Mouse (Mus musculus): ENCODE measurements at regions not wholly inside any gene's neighbourhood (a gene's known extent, or its start where the extent isn't known, plus 50 kb on each side); places are given as distances from the start of the nearest gene placed in this dataset.
"Not testable (repeated sequence)": the region's sequence is repeated elsewhere in the genome, so short reads cannot be mapped to it uniquely, and the experiment has no call there.

DNA sequence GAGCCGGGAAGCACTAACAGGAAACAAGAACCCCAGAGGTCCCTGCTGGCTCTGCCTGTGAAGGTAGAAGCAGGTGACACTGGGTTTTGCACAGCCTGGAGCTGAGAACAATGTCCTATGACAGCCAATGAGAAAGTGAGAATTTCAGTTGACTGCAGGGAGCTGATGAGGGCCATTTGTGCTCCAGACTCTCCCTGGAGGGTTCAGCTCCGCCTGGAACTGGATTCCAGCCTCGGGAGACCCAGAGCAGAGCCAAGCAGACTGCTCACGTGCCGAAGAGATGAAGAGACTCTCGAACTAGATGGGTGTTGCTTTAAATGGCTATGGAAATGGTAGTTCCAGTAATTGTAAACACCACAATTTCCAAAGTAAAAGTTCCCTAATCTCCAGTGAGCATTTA, 93.5 kb downstream of the Cand1 start:
- no peak for DNase-seq (ENCODE audit: extremely low spot score in 1 of 2, low spot score in 1 of 2)

DNA sequence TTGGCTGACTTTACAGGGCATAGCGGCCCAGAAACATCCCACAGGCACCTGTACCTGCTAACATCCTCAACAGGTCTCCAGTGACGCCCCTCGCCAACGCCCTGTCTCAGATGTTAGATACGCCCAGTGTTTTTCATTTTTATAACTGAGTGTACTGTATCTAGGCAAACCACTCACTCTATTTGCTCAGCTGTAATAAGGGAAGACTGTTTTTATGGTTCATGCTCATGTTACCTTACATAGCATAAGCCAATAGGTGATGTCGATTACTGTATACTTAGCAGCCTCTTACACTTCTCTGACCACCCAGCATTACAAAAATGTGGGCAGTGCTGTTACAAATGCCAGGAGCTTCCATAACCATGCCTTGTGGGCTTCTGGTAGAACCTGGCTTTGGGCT, 97.0 kb downstream of the Cand1 start:
- no peak for DNase-seq (ENCODE audit: extremely low spot score in 1 of 2, low spot score in 1 of 2)

DNA sequence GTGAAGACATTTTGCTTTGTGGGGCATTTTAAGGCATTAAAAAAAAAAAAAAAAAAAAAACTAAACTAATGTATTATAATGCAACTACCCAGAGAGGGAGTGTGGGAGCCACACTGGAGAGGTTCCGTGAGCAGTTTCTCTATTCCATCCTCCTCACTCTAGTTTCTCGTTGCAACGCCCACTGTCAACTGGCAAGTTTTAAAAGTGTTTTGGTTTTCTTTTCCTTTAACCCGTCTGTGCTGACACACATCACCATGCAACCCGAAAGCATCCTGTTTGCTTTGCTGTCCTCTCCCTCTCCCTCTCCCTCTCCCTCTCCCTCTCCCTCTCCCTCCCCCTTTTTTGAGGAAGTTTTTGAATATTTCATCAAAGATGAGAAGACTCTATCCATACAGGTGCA, 97.5 kb downstream of the Cand1 start:
- peak; percentile 20 to 65 for DNase-seq (ENCODE audit: extremely low spot score in 1 of 2, low spot score in 1 of 2)

DNA sequence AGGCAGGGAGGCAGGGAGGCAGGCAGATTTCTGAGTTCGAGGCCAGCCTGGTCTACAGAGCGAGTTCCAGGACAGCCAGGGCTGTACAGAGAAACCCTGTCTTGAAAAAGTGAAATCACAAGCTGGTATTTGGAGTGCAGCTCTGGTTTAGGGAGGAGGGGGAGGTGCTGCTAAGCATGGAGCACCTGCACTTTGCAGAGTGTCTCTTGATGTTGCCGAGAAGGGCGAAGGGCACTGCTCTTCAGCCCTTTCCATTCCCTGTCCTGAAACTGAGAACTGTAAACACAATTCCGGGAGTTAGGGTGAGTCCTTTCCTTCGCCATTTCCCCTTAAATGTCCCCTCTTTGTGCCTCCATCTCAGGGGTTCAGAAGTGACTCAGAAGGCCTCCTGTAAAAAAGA, 101.6 kb downstream of the Cand1 start:
- DNase-seq (ENCODE audit: extremely low spot score in 1 of 2, low spot score in 1 of 2), result no peak

DNA sequence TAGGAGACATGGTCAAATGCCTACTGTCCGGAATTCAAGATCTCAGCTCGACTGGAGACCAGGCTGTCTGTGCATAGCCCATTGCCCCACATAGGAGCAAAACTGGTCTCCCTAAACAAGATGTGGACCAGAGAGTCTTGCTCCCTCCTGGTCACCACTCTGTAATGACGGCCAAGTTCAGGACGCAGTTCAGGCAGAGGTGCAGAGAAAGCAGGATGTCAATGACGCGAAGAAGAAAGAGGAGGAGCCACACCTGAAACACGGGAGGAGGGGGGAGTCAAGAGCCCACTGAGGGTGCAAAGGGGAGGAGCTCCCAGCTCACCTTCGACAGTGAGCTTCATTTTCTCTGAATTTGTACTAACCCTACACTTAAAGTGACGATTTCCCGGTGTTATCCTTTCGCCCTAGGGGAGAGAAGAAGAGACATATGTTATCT, 104.3 kb downstream of the Cand1 start:
- no peak for DNase-seq (ENCODE audit: extremely low spot score in 1 of 2, low spot score in 1 of 2)

DNA sequence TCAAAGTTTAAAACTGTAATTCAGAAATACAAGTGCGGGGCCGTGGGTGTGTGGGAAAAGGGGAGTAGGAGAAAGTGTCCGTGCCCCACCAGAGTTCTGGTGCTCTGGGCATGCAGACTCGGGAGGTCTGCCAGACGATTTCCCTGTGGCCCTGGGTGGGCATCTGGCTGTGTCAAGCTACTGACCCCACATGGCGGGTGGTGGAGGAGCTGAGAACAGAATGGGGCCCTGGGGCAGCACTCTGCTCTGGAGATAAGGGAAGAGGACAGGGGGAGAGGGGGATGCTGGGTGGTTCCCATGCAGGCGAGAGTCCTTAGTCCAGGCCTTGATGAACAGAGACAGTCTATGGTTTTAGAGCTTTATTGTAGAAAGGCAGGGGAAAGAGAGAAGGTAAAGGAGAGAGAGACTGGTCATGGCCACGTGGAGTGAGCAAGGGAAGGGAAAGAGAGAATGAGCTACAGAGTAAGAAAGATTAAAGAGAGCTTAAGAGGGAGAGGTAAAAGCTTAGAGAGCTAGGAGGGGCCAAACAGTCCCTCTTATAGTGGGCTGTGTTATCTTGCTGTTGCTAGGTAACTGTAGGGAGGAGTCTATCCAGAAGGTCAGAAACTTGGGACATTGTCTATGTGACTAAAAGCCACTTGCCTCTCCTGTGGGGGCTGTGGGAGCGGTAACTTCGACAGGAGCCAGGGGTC, 104.9 kb downstream of the Cand1 start:
- no peak for DNase-seq (ENCODE audit: extremely low spot score in 1 of 2, low spot score in 1 of 2)

DNA sequence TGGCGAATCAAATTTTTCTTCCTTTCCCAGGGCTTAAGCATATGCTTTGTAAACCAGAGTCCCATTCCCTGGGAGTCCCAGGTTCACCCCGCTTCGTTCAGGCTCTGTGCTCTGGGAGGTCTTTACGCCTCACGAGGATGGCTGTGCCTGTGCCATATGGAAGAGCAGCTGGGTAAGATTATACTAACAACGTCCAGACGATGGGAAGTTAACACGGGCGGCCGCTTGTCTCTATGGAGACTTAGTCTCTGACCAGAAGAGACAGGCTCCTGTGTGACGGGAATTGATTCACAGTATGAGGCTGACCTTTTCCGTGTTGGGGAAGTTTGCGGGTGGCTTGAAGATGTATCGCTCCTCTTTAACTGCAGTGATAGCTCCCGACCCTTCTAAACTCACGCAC, 107.9 kb downstream of the Cand1 start:
- peak in 1 of 2 experiments; percentile 10 for DNase-seq (ENCODE audit: extremely low spot score in 1 of 2, low spot score in 1 of 2)

DNA sequence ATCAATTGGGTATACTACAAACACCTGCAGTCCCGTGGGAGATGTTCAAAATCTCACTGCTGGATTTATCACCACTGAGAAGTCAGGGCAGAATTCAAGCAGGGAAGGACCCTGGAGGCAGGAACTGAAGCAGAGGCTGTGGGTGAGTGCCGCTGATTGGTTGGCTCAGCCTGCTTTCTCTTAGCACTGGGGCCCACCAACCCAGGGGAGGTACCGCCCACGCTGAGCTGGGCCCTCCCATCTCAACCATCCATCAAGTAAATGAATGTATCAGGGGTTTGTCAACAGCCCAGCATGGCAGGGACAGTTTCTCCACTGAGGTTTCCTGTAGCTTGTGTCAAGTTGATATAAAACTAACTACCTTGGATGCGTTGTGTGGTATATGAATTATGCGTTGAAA, 109.2 kb downstream of the Cand1 start:
- no peak for DNase-seq (ENCODE audit: extremely low spot score in 1 of 2, low spot score in 1 of 2)

DNA sequence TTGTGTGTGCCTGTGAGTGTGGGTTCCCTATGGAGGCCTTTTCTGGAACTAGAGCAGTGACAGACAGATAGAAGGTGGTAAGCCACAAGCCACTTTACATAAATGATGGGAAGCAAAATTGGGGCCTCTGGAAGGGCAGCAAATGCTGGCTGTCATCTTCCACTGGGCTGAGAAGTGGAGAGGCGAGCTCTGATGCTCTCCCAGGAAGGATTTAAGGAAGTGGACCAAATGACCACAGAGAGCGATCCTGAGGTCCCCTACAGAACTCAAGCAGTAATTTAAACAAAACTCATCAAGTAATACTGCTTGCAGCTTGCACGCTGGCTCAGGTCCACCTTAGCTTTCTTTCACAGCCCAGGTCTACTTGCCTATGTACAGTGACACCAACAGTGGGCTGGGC, 111.8 kb downstream of the Cand1 start:
- no peak for DNase-seq (ENCODE audit: extremely low spot score in 1 of 2, low spot score in 1 of 2)

DNA sequence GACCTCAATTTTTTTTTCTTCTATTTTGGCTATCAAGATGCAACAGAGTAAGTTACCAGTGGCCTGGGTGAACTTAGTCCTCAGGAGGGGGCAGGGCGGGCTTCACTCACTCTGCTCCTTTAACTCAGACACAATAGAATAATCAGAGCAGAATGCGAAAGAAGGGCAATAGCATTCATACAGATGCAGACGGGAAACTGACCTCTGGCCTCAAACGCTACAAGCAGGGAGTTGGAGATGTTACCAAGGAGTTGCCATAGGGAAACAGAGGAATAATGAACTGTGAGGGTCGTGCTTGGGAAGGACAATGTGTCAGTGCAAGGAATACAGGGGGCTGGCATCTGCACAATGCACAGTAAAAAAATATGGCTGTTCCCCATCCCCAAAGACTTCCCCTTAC, 116.3 kb downstream of the Cand1 start:
- no peak for DNase-seq (ENCODE audit: extremely low spot score in 1 of 2, low spot score in 1 of 2)

DNA sequence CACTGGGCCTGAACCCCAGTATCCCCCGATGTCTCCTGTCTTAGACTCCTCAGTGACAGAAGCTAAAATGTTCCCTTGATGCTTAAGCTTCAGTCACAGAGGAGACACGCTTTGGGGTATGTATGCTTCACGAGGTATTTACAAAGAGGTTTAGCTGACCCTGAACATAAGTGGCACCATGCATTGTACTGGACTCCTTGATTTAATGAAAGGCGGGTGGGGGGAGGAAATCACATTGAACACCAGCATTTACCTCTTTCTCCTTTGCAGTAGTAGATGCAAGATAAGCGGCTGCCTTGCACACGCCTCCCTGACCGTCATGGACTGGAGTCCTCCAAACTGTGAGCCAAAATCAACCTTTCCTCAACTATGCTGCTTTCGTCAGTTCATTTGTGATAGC, 117.5 kb downstream of the Cand1 start:
- no peak for DNase-seq (ENCODE audit: extremely low spot score in 1 of 2, low spot score in 1 of 2)

DNA sequence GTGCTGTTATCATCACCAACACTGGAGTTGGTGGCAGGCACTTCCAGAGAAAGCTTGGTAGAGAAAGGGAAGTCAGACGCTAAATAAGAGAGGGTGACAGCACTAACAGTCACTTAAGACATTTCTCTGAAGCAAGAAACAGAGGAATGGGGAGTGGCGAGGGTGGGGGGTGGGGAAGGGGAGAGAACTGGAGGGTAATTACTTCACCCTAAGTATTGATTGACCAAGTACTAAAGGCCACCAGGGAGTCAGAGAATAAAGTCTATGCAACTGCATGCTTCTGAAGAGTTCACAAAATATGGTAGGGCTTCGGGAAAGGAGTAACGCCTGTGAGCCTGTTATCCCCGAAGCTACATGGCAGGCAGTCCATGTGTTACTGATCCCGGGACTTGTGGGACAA, 118.3 kb downstream of the Cand1 start:
- DNase-seq (ENCODE audit: extremely low spot score in 1 of 2, low spot score in 1 of 2), result no peak

DNA sequence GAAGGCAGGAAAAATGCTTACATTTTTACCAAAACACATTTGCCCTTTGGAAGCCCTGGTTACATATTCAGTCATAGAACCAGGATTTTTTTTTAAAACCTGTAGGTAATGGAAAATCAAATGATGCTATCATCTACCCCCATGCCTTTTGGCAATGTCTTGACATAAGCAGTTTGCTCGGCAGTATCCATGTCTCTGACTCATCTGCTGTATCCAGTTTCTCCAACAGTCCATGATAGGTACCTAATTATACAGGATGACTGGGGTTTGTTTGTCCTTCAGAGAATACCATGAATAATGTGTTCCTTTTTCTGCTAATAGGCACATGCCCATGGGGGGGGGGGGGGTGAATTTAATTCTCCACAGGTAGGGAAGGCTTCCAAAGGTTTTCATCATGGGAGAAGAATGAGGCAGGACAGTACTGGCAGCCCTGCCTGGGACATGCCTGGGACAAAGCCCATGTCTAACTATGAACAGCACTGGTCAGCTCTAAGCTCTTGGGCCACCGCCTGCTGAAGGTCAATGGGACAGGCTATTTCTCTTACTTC, 122.9 kb downstream of the Cand1 start:
- DNase-seq (ENCODE audit: extremely low spot score in 1 of 2, low spot score in 1 of 2), result no peak

DNA sequence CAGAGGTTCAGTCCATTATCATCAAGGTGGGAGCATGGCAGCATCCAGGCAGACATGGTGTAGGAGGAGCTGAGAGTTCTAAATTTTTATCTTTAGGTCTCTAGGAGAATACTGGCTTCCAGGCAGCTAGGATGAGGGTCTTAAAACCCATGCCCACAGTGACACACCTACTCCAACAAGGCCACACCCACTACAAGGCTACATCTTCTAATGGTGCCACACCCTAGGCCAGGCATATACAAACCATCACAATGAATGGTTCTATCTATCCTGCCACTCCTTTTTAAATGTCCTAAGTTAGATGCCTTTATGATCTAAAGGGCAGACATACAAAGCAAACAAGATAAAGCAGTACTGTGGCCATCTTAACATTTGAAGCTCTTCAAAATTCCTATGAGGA, 124.7 kb downstream of the Cand1 start:
- DNase-seq (ENCODE audit: extremely low spot score in 1 of 2, low spot score in 1 of 2), result not testable (repeated sequence)

DNA sequence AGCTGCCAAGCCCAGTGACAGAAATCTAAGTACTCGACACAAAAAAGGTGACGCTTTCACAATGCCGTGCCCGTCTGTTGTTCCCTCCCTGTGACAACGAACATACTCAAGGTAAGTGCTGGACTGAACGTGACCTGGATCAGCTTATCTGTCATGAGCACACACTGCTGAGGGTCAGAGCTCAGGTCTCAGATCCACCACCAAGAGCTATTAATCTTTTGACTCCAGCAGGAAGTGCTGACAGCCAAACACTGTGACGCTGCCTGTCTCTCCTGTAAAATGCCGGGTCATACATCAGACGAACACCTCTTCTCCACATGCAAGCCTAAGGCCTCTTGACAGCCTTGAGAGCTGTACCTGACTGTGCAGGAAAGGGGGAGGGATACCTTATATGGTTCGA, 125.2 kb downstream of the Cand1 start:
- DNase-seq (ENCODE audit: extremely low spot score in 1 of 2, low spot score in 1 of 2), result no peak

DNA sequence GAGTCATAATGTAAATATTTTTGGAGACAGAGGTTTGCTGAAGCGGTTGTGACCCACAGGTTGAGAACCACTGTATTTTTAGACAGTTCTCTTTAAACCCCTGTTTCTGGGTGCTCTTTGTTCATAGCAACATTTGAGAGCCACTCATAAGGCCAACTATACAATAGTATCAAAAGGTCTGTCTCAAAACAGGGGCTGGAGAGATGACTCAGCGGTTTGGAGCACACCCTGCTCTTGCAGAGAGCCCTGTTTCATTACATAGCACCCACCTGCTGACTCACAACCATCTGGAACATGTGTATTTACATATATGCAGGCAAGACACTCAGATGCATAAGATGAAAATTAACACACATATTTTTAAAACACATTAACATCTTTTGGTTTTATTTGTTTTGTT, 128.0 kb downstream of the Cand1 start:
- DNase-seq (ENCODE audit: extremely low spot score in 1 of 2, low spot score in 1 of 2), result peak; percentile 9 to 45

DNA sequence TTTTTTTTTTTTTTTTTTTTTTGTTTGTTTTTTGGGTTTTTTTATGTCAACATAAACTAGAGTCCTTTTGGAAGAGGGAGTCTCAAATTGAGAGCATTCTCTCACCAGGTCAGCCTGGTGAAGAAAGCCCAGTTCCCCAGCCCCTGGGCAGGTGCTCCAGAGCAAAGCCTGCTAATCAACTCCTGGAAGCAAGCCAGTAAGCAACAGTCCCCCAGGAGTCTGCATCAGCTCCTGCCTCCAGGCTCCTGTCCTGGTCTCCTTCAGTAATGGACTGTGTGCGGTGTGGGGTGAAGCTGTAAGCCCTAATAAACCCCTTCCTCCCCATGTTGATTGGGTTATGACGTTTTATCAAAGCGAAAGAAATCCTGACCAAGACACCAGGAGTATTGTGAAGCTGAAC, 128.4 kb downstream of the Cand1 start:
- DNase-seq (ENCODE audit: extremely low spot score in 1 of 2, low spot score in 1 of 2), result no peak

DNA sequence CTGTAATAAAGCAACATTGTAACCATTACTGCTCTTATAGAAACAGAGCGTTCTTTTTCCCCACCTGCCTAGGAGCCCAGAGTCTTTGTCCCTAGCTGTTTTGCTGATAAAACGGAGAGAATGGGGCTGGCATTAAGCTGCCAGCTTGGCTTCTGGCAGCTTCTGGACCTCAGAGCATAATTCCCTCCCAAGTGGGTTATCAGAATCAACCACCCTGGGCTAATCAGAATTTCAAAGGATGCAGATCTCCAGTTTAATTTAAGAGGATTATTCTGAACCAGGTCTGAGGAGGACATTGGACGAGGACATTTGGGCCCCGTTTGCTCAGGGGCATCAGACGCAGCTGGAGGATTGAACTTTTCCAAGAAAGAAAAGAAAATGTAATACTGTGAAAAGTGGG, 129.2 kb downstream of the Cand1 start:
- DNase-seq (ENCODE audit: extremely low spot score in 1 of 2, low spot score in 1 of 2), result no peak

DNA sequence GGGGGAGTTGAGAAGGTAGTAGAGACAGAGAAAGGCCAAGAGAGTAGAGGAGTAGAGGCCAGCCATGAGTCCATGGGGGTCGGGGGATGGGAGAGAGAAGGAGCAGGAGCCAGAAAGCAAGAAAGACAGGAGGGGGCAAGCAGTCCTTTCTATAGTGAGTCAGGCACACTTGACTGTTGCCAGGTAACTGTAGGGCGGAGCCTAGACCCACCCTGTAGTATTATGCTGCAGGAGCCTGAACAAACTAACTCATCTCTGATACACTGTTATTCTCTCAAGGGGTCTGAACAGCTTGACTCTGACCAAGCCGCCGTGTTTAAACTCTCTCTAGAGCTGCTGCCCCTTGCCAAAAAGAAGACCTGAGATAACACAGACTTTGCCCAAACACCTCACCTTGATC, 130.6 kb downstream of the Cand1 start:
- DNase-seq (ENCODE audit: extremely low spot score in 1 of 2, low spot score in 1 of 2), result no peak

DNA sequence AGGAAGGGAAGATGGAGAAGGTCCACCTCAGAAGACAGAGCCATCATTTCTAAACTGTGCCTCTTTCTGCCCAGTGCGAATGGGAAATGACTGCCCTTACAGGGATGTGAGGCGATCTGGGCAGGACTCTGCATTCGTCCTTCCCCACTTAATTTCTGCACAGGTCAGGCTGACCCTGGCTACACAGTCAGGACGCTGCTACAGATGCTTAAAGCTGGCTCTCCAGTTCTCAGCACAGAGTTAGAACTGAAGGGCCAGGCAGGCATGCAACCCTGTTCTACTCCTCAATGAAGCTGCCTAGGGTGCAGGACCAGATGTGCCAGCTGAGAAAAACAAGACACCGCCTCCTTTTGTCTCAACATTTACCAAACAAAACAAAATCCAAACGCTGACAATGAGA, 132.1 kb downstream of the Cand1 start:
- no peak for DNase-seq (ENCODE audit: extremely low spot score in 1 of 2, low spot score in 1 of 2)

DNA sequence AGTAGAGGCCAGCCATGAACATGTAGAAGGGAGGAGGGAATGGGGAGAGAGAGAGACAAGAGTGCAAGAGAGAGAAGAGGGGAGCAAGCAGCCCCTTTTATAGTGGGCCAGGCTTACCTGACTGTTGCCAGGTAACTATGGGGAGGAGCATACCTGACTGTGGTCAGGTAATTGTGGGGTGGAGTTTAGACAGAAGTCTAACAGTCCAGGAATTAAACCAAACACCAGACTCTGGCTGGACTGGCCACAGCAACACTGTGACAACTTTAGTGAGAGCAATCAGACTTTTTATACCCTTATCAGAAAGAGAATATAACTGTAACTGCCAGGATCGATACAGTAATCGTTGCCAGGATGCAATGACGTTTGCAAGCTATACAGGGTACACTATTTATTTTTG, 133.8 kb downstream of the Cand1 start:
- no peak for DNase-seq (ENCODE audit: extremely low spot score in 1 of 2, low spot score in 1 of 2)

DNA sequence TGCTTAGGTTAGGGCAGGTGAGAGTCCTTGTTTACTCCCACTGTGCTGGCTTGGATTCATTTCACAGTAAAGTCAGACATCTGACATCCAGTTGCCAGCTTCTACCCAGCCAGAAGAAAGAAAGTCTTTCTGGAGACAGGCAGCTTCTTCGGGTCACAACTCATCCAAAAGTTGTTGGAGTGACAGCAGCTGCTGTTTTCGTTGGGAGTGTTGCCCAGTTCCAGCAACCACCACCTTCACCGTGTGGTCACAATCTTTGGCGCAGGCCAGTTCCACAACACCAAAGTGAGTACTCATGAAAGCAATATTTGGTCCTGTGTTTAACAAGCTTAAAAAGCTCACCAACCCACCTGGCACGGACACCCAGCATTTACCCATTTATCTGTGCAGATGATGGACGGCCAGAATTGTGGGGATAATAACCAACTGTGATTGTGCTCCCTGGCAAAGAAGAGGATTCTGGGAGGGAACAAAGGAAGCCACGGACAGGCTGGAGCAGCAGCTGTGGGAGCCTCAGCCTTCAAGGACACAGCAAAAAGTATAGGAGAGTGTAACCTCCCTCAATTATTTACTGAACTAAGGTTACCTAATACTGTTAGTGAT, 134.5 kb downstream of the Cand1 start:
- DNase-seq (ENCODE audit: extremely low spot score in 1 of 2, low spot score in 1 of 2), result no peak

All from frontal cortex, adult 2 months (tissue).